Mouse (Mus musculus) E14TG2a.4 (cell line): ENCODE measurements around the gene A730061H03Rik.

ENCODE experiments used
- H3K27me3 ChIP-seq: 2 replicates; pipeline ENCODE4 v1.6.1; 2014; ENCODE audit warnings: low read length, control low read depth; ENCODE audit not compliant: insufficient read depth
- H3K36me3 ChIP-seq: 2 replicates; pipeline ENCODE4 v1.6.1; 2014; ENCODE audit warnings: low read length, control low read depth; ENCODE audit not compliant: insufficient read depth
- H3K4me1 ChIP-seq: replicated peaks from 2 replicates; pipeline ENCODE4 v1.6.1; 2014; ENCODE audit warnings: low read depth, low read length, control low read depth
- H3K4me3 ChIP-seq: replicated peaks from 2 replicates; pipeline ENCODE4 v1.5.1; 2014; ENCODE audit warnings: mild to moderate bottlenecking, low read length
- H3K9me3 ChIP-seq: 2 replicates; pipeline ENCODE4 v1.6.1; 2014; ENCODE audit warnings: low read length, control low read depth
- CTCF ChIP-seq: conservative IDR thresholded peaks from 2 replicates; pipeline ENCODE4 v1.5.1; 2014; ENCODE audit warnings: low read length
- NANOG ChIP-seq: IDR thresholded peaks from 2 replicates; pipeline ENCODE4 v1.6.1; 2014; ENCODE audit warnings: borderline replicate concordance, low read length, mixed read lengths
- POU5F1 ChIP-seq: IDR thresholded peaks from 2 replicates; pipeline ENCODE4 v1.6.1; 2014; ENCODE audit warnings: low read length, borderline replicate concordance

The A730061H03Rik gene

DNA sequence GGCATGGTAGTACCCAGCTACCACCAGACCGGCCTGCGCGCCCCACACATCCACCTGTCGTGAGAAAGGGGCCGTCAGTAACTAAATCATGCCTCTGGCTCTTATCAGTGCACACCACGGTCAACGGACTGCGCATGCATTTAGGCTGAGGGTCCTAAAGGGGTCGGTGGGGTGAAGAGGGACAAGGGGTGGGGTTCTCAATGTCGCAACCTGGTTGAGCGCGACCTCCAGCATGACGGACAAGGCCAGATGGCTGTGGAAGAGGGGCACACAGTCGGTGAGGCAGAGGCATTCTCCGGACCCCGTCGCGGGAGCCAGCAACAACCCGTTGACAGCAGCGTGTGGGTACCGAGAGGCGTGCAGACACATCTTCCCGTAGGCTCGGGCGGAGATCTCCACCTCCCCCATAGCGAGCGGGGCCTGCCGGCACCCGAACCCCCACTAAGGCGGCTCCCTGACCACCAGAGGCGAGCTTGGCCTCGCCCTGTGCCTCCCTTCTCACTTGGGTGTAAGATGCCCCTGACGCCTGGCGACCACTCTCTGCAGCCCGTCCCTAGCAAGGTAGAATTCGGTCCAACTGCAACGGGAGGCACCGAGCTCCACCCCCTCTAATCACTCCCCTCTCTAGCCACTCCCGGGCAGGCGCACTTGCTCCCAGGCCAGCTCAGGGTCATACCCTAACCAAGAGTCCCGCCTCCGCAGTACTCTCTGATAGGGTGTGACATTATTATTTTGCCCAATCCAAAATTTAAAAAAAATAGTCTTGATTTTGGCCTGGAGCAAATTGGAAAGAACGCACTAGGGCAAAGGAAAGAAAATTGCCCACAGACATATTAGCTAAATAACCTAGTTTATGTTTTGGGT is 24.7 kb upstream of the A730061H03Rik start, which contains the start of gene Emc9:
Gene Emc9 (minus strand): TSS at position 601 of the 864 bp plus-strand sequence.
- H3K27me3 ChIP-seq, result peaks cover 5% of the 10 kb centered on the region
- peaks cover 41% of the 10 kb centered on the region for H3K36me3 ChIP-seq
- H3K4me3 ChIP-seq, result peak within 1 kb of the TSS; percentile 85
- H3K4me1 ChIP-seq, result peaks cover 58% of the 10 kb centered on the region
- H3K9me3 ChIP-seq, result no peaks in the 10 kb centered on the region
- TF ChIP-seq POU5F1, result no peak
- TF ChIP-seq CTCF, result no peak
- no peak for TF ChIP-seq NANOG

DNA sequence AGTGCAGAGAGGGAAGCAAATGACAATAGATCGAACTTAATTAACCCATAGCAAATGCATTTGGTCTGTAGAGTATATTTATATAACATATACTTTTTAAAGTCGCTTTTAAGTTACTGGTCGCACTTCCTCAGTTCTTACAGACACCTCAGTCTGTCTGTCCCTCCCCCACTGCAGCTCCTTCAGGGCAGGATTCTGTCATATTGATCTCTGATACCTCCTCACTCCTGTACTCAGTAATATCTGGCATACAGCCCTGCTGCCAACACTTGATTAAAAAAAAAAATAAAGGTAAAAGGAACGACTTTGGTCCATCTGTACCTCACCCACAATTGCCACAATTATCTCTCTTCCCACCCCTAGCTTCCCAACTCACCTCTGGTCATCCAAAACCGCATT is 24.1 kb upstream of the A730061H03Rik start:
- peaks cover 62% of the 10 kb centered on the region for H3K4me1 ChIP-seq
- no peaks in the 10 kb centered on the region for H3K9me3 ChIP-seq
- H3K27me3 ChIP-seq, result peaks cover 5% of the 10 kb centered on the region
- TF ChIP-seq NANOG (no peak), CTCF (no peak), POU5F1 (no peak)
- H3K36me3 ChIP-seq, result peaks cover 43% of the 10 kb centered on the region
- peak overlapping the region; percentile 85 for H3K4me3 ChIP-seq

GRCm38 (mm10) chr14:55581981-55582681 is 21.9 kb upstream of the A730061H03Rik start:
- Histone ChIP-seq H3K36me3 (peaks cover 27% of the 10 kb centered on the region), H3K4me3 (no peak overlapping the region), H3K4me1 (peaks cover 66% of the 10 kb centered on the region), H3K27me3 (peaks cover 5% of the 10 kb centered on the region), H3K9me3 (no peaks in the 10 kb centered on the region)
- TF ChIP-seq NANOG (no peak), CTCF (peak; percentile 75)

DNA sequence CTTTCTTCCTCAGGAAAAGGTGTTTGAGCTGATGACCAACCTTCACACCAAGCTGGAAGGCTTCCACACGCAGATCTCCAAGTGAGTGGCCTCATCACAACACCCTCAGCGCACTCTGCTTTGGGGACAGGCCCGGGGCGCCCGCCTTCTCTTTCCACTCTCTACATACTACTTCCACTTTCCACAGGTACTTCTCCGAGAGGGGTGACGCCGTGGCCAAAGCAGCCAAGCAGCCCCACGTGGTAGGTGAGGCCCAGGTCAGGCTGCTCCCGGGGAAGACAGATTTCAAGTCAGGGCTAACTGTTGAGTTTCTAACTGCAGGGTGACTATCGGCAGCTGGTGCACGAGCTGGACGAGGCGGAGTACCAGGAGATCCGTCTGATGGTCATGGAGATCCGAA is 20.5 kb upstream of the A730061H03Rik start:
- TF ChIP-seq POU5F1 (no peak), NANOG (no peak), CTCF (no peak)
- H3K27me3 ChIP-seq, result peaks cover 5% of the 10 kb centered on the region
- peaks cover 71% of the 10 kb centered on the region for H3K4me1 ChIP-seq
- H3K9me3 ChIP-seq, result no peaks in the 10 kb centered on the region
- no peak overlapping the region for H3K4me3 ChIP-seq
- H3K36me3 ChIP-seq, result peaks cover 24% of the 10 kb centered on the region

GRCm38 (mm10) chr14:55579511-55580496 is 19.6 kb upstream of the A730061H03Rik start:
- Histone ChIP-seq H3K4me3 (peak overlapping the region; percentile 13; the same call in 1 of the 2 replicates), H3K9me3 (no peaks in the 10 kb centered on the region), H3K27me3 (peaks cover 5% of the 10 kb centered on the region), H3K36me3 (peaks cover 24% of the 10 kb centered on the region), H3K4me1 (peaks cover 70% of the 10 kb centered on the region)
- TF ChIP-seq POU5F1, result no peak
- TF ChIP-seq CTCF, result no peak
- TF ChIP-seq NANOG, result no peak

- peaks cover 63% of the 10 kb centered on the region for H3K4me1 ChIP-seq
- no peaks in the 10 kb centered on the region for H3K9me3 ChIP-seq
- H3K4me3 ChIP-seq, result peak overlapping the region; percentile 88
- H3K27me3 ChIP-seq, result no peaks in the 10 kb centered on the region
- TF ChIP-seq CTCF, result no peak
- no peak for TF ChIP-seq NANOG
- TF ChIP-seq POU5F1, result no peak
- H3K36me3 ChIP-seq, result peaks cover 24% of the 10 kb centered on the region
Observed at GRCm38 (mm10) chr14:55578668-55579269, 18.6 kb upstream of the A730061H03Rik start.

DNA sequence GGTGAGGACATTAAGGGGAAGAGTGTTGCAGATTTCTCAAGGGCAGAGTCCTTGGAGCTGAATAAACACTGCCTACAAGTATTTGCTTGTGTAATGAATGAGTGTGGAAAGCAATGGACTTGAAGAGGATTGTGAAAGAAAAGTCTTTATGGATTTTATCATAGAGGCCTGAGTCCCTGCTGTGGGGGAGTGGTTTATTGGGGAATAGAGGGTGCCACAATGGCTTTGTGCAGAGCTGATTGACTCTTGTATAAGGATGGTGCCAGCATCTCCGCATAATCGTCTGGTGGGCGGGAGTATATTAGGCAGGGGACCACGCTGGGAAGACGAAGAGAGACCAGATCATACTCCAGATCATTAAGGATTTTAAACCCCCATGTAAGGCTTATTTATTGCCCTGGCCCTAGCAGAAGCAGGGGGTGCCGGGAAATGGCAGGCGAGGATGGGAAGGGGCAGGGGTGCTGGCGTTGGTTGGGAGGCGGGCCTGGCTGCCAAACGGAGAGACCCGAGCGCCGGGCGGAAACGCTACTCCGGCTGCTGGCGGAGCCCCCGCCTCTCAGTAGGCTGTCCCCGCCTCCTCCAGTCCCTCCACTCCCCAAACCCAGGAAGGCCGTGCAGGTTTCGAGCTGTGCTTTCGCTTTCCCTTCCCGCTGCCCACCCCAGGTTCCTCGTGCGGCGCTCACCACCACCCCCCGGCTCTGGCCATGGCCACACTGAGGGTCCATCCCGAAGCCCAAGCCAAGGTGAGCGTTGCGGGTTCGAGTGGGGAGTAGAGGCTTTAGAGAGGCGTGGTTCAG is 17.9 kb upstream of the A730061H03Rik start, which contains the start of gene Psme1:
Gene Psme1 (plus strand): TSS at position 253 of the 797 bp plus-strand sequence.
- TF ChIP-seq NANOG (no peak), CTCF (no peak), POU5F1 (no peak)

More for the DNA sequence above, 17.9 kb upstream of the A730061H03Rik start, which contains the start of gene Psme1:
- Histone ChIP-seq H3K27me3 (no peaks in the 10 kb centered on the region), H3K4me1 (peaks cover 63% of the 10 kb centered on the region), H3K9me3 (no peaks in the 10 kb centered on the region), H3K4me3 (peak within 1 kb of the TSS; percentile 88), H3K36me3 (peaks cover 24% of the 10 kb centered on the region)
